Mouse (Mus musculus) kidney, adult 2 months (tissue): ENCODE data around the gene Olfr1205.

ENCODE experiments used
- CTCF ChIP-seq: fragments of 200-500 bp; conservative IDR thresholded peaks from 2 replicates; pipeline ENCODE4 v1.5.1; 2011; ENCODE audit warnings: low read depth, mild to moderate bottlenecking, control low read depth, low read length, moderate library complexity, mixed read lengths; ENCODE audit not compliant: insufficient read depth, insufficient read length
- POLR2A ChIP-seq: fragments of 200-500 bp; IDR thresholded peaks from one replicate; pipeline ENCODE4 v1.6.1; 2011; ENCODE audit warnings: low read depth, low read length, control low read depth

DNA sequence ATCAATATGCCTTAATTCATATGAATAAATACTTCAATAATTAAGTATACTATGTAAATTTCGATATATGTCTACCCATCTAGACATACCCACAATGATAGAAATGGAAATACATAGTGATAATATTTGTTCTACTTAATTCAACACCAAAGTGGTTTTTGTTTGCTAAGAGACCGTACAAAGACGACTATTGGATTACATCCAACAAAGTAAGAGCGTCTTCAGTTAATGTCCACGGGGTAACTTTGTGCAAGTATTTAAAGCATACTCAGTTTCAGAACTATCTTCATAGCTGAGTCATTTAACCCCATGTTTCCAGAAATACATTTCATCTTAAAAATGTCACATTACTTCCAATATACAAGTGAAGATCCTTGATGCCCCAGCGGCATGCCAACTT is 36.8 kb upstream of the Olfr1205 start, which contains the start of gene Olfr1201:
- no peak for TF ChIP-seq CTCF
- TF ChIP-seq POLR2A = no peak
